Mouse (Mus musculus): ENCODE measurements at regions not wholly inside any gene's neighbourhood (a gene's known extent, or its start where the extent isn't known, plus 50 kb on each side); places are given as distances from the start of the nearest gene placed in this dataset.

DNA sequence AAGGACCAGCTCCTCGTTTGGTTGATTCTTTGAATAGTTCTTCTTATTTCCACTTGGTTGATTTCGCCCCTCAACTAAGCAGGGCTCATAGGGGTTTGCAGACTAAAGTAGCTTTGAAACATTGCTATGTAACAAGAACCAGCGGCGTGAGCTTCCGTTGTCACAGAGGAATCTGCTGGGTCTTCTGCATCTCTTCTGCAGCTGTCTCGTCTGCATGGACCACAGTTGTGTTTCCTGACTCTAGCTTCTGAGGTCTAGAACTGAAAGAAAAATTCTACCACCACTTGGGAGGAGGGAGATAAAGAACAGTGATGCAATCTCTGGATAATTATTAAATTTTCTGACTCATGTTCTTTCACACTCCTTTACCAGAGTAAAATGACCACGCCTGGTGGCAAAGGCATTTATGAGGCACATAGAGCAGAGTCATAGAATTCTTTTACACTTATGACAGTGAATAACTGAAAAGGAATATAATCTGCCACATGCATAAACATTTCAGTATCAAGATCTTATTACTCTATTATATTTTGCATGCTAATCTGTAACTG lies 1340.9 kb downstream of the Slc22a22 start:
- TF ChIP-seq EP300 (IDR thresholded peaks at IDR 0.05), result no peak
- no peak for TF ChIP-seq CTCF (IDR thresholded peaks at IDR 0.05)

Measured in lung, postnatal 0 days (tissue).